9 mouse cellular contexts compared by ENCODE assay signal in the genomic region with DNA sequence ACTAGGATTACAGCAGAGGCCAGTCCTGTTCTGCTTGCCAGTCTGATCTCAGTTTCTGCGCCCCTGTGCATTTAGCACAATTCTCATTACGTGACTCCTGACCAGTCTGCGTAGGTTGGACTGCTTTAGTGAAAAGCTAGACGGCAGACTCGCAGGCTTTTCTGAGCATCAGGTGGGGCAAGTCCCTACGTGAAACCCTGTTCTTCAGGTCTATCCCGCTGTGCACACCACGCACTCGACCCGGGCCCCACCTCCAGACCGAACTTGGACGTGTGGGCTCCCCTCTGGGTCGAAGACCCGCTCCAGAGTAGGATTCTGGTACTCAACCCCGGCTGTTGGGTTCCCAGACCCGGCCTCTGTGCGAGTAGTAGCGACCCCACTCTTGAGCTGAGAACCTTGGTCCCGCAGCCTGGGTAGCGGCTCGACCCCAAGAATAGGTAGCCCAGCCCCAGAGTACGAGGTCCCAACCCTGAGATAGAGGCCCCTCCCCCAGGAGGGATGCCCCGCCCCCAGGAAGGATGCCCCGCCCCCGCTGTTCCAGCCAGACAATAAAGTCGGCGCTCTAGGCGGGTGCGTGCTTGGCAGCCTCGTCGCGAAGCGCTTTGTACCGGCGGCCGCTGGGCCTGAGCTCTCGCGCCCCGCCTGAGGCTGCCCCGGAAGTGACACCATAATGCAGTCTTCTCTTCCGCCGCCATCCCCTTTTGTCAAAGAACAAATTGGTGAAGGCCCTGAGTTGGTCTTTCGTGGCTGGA. TPM values are rescaled to one million over a fixed set of nuclear protein-coding genes. Genes with fewer than 3 reads are reported as not detected.
A peak's percentile ranks its signal among the peaks of the same experiment; 100 is the strongest.
DNase-seq lines count a peak whose midpoint lies in the region; ATAC-seq and TF ChIP-seq lines count a peak whose summit lies in the region.
"Had no signal": no experiment of that assay in that cellular context is flagged by ENCODE, and none has a peak within 500 bp of the region (broad histone marks: within the 10 kb centered on the region; RNA-seq: fewer than 3 reads in every experiment).

No protein-coding gene starts in this region.

- peak overlapping the region; percentile 78 for H3K27ac ChIP-seq in cerebellum, adult 2 months (ENCODE audit: insufficient read depth, low read length)
- H3K27ac ChIP-seq in liver, postnatal 0 days (ENCODE audit: low read depth): peak overlapping the region; percentile 79
- H3K27ac ChIP-seq in neural tube, embryonic 13.5 days (replicated peaks): peak overlapping the region; percentile 90
- peak overlapping the region; percentile 92 for H3K27ac ChIP-seq in stomach, postnatal 0 days (replicated peaks)

- TF ChIP-seq CTCF in cerebellum, adult 2 months (IDR thresholded peaks at IDR 0.05; ENCODE audit: borderline replicate concordance, insufficient read depth, low read depth, low read length): no peak
- TF ChIP-seq CTCF in liver, postnatal 0 days (IDR thresholded peaks at IDR 0.05; ENCODE audit: low read depth): 0 out of 2 replicates have a peak, but pooled peaks have one; percentile 4
- peak; percentile 44 for TF ChIP-seq CTCF in stomach, postnatal 0 days (IDR thresholded peaks at IDR 0.05; ENCODE audit: low read depth)

- ATAC-seq in frontal cortex, adult (ENCODE audit: low TSS enrichment): peak; percentile 92
- peak; percentile 97 for ATAC-seq in liver, postnatal 0 days
- peak; percentile 96 for ATAC-seq in neural tube, embryonic 13.5 days (ENCODE audit: low read depth)
- ATAC-seq in stomach, postnatal 0 days (ENCODE audit: low FRiP score, low TSS enrichment): peak; percentile 98

- peak; percentile 59 to 65 for DNase-seq in CD8-positive naive resting alpha-beta T cell, adult 2 months (ENCODE audit: low read depth in 2 of 2, low spot score in 2 of 2)
- peak; percentile 80 to 82 for DNase-seq in cerebellum, adult 2 months
- DNase-seq in heart, postnatal 4 days: peak; percentile 87
- peak; percentile 59 to 82 for DNase-seq in layer of hippocampus, adult 18-20 months (ENCODE audit: low spot score in 2 of 2)
- DNase-seq in liver, postnatal 0 days: peak; percentile 88
- peak; percentile 93 for DNase-seq in stomach, postnatal 0 days (ENCODE audit: low spot score)

- H3K36me3 ChIP-seq in liver, postnatal 0 days (replicated peaks; ENCODE audit: insufficient read depth, low read length): no peaks in the 10 kb centered on the region
- H3K36me3 ChIP-seq in neural tube, embryonic 13.5 days: no peaks in the 10 kb centered on the region
- no peaks in the 10 kb centered on the region for H3K36me3 ChIP-seq in stomach, postnatal 0 days (ENCODE audit: control insufficient read depth, insufficient read depth, low read length)

- H3K27me3 ChIP-seq in cerebellum, adult 2 months (ENCODE audit: control insufficient read depth, insufficient read depth, low read length): no peaks in the 10 kb centered on the region
- H3K27me3 ChIP-seq in liver, postnatal 0 days (ENCODE audit: insufficient read depth, low read length): no peaks in the 10 kb centered on the region
- peaks cover 21% of the 10 kb centered on the region for H3K27me3 ChIP-seq in neural tube, embryonic 13.5 days
- H3K27me3 ChIP-seq in stomach, postnatal 0 days (ENCODE audit: control insufficient read depth, insufficient read depth, low read length): no peaks in the 10 kb centered on the region
- H3K27me3 ChIP-seq: CH12.LX had no signal

- H3K9ac ChIP-seq in liver, postnatal 0 days (replicated peaks): peak overlapping the region; percentile 33; the same call in 1 of the 2 replicates
- H3K9ac ChIP-seq in neural tube, embryonic 13.5 days: peak overlapping the region; percentile 71
- H3K9ac ChIP-seq in stomach, postnatal 0 days (ENCODE audit: low read length): peak overlapping the region; percentile 63

- H3K4me2 ChIP-seq in liver, postnatal 0 days (ENCODE audit: low read depth, low read length): peak overlapping the region; percentile 72
- H3K4me2 ChIP-seq in neural tube, embryonic 13.5 days: peak overlapping the region; percentile 73
- peak overlapping the region; percentile 64 for H3K4me2 ChIP-seq in stomach, postnatal 0 days (replicated peaks; ENCODE audit: low read depth)

- no peaks in the 10 kb centered on the region for H3K9me3 ChIP-seq in liver, postnatal 0 days (ENCODE audit: low read length)
- no peaks in the 10 kb centered on the region for H3K9me3 ChIP-seq in neural tube, embryonic 13.5 days
- no peaks in the 10 kb centered on the region for H3K9me3 ChIP-seq in stomach, postnatal 0 days (ENCODE audit: control insufficient read depth, low read length)

- H3K4me1 ChIP-seq in cerebellum, adult 2 months (ENCODE audit: control insufficient read depth, insufficient read depth, low read length): no peaks in the 10 kb centered on the region
- H3K4me1 ChIP-seq in liver, postnatal 0 days (ENCODE audit: insufficient read depth): peaks cover 3% of the 10 kb centered on the region
- H3K4me1 ChIP-seq in neural tube, embryonic 13.5 days (replicated peaks): peaks cover 9% of the 10 kb centered on the region
- H3K4me1 ChIP-seq in stomach, postnatal 0 days (replicated peaks; ENCODE audit: control insufficient read depth, insufficient read depth): no peaks in the 10 kb centered on the region

- peak; percentile 26; the same call in 1 of the 2 replicates for TF ChIP-seq EP300 in liver, postnatal 0 days (IDR thresholded peaks at IDR 0.05; ENCODE audit: low read depth)
- peak; percentile 51 for TF ChIP-seq EP300 in stomach, postnatal 0 days (optimal IDR thresholded peaks at IDR 0.05)

- peak; percentile 54; the same call in 1 of the 2 replicates for TF ChIP-seq POLR2A in cerebellum, adult 2 months (IDR thresholded peaks at IDR 0.05; ENCODE audit: borderline replicate concordance, insufficient read depth, low read length)

- 2% methylated on average over 43 of the region's 43 CpGs for WGBS in cerebellum, adult 2 months
- 6% methylated on average over 43 of the region's 43 CpGs for WGBS in liver, postnatal 0 days (ENCODE audit: insufficient replicate concordance)
- WGBS in neural tube, embryonic 13.5 days: 1% methylated on average over 43 of the region's 43 CpGs
- WGBS in stomach, postnatal 0 days: 2% methylated on average over 43 of the region's 43 CpGs

- H3K4me3 ChIP-seq in cerebellum, adult 2 months (replicated peaks; ENCODE audit: insufficient read depth, low read depth, low read length): peak overlapping the region; percentile 65
- H3K4me3 ChIP-seq in liver, postnatal 0 days (ENCODE audit: low read depth, low read length): peak overlapping the region; percentile 35
- peak overlapping the region; percentile 43 for H3K4me3 ChIP-seq in neural tube, embryonic 13.5 days
- H3K4me3 ChIP-seq in stomach, postnatal 0 days (ENCODE audit: low read depth, low read length): peak overlapping the region; percentile 42

RNA-seq across cellular contexts. Expression of a gene that starts 23.0 kb away (rescaled TPM):
- 19.5 and 23.6 TPM in 2 replicates for polyA plus RNA-seq in cerebellum, adult 2 months (2012; rRNA removed)
- 10 to 100 TPM; 42.3 to 45.1 TPM for total RNA-seq in heart, postnatal 4 days (2021)
- 10 to 100 TPM; 41.6 to 45.7 TPM for total RNA-seq in layer of hippocampus, adult 18-20 months (2021)
- 9.2 and 9.7 TPM in 2 replicates for polyA plus RNA-seq in liver, postnatal 0 days (2015; fragmentation: Nextera tagmentation; extraction: Ambion mirVana)
- 107 and 129 TPM in 2 replicates for polyA plus RNA-seq in neural tube, embryonic 13.5 days (2015; fragmentation: Nextera tagmentation; extraction: Ambion mirVana)
- 33.7 and 35.2 TPM in 2 replicates for polyA plus RNA-seq in stomach, postnatal 0 days (2015; fragmentation: Nextera tagmentation; extraction: Ambion mirVana)

RNA-seq across cellular contexts. Expression of a gene that starts 36.8 kb away (rescaled TPM):
- polyA plus RNA-seq in cerebellum, adult 2 months (2012; rRNA removed): 15.4 and 17.1 TPM in 2 replicates
- 10 to 100 TPM in 1 of 2 experiments, 1 to 10 TPM in 1; 8.2 to 12.3 TPM for total RNA-seq in heart, postnatal 4 days (2021)
- 10 to 100 TPM; 17.1 to 18.0 TPM for total RNA-seq in layer of hippocampus, adult 18-20 months (2021)
- 2.1 and 2.4 TPM in 2 replicates for polyA plus RNA-seq in liver, postnatal 0 days (2015; fragmentation: Nextera tagmentation; extraction: Ambion mirVana)
- polyA plus RNA-seq in neural tube, embryonic 13.5 days (2015; fragmentation: Nextera tagmentation; extraction: Ambion mirVana): 39.6 and 44.4 TPM in 2 replicates
- 6.0 and 6.9 TPM in 2 replicates for polyA plus RNA-seq in stomach, postnatal 0 days (2015; fragmentation: Nextera tagmentation; extraction: Ambion mirVana)

RNA-seq across cellular contexts. Expression of a gene that starts 51.7 kb away (rescaled TPM):
- polyA plus RNA-seq in cerebellum, adult 2 months (2012; rRNA removed): 22.4 and 23.5 TPM in 2 replicates
- total RNA-seq in heart, postnatal 4 days (2021): 10 to 100 TPM in 1 of 2 experiments, 1 to 10 TPM in 1; 9.5 to 10.6 TPM
- total RNA-seq in layer of hippocampus, adult 18-20 months (2021): 10 to 100 TPM; 24.6 to 27.5 TPM
- 4.5 and 4.8 TPM in 2 replicates for polyA plus RNA-seq in liver, postnatal 0 days (2015; fragmentation: Nextera tagmentation; extraction: Ambion mirVana)
- polyA plus RNA-seq in neural tube, embryonic 13.5 days (2015; fragmentation: Nextera tagmentation; extraction: Ambion mirVana): 29.3 and 30.4 TPM in 2 replicates
- polyA plus RNA-seq in stomach, postnatal 0 days (2015; fragmentation: Nextera tagmentation; extraction: Ambion mirVana): 7.1 and 8.6 TPM in 2 replicates

Comparison
In these comparisons a context has a peak if more than half of its experiments do, and no peak if none do; other contexts are left out.
1. Peak in every context shown above with its lines: DNase-seq, ATAC-seq, H3K4me3 ChIP-seq and H3K27ac ChIP-seq.